In genomic region chr9:110729841-110730240, GRCm38 (mm10) we compare ENCODE assay signal across 9 mouse cellular contexts. TPM values are rescaled to one million over a fixed set of nuclear protein-coding genes. Genes with fewer than 3 reads are reported as not detected.
DNase-seq lines count a peak whose midpoint lies in the region; ATAC-seq and TF ChIP-seq lines count a peak whose summit lies in the region.
"Had no signal": no experiment of that assay in that cellular context is flagged by ENCODE, and none has a peak within 500 bp of the region (broad histone marks: within the 10 kb centered on the region; RNA-seq: fewer than 3 reads in every experiment).

No protein-coding gene starts in this region.

- in situ Hi-C loops in CH12.LX (cut with MboI; ENCODE audit: low pct_ligation_motif_present, low pct_unique_long_range_greater_than_20kb, low sequenced_read_pairs): loop anchor here (5.0 kb wide), 1 partner anchor 147 kb away; the partner anchor contains the start of gene Als2cl

- DNase-seq in cerebellum, adult 18-20 months: peak; percentile 41 to 48
- no peak for DNase-seq in cerebellum, adult 9-10 months
- no peak for DNase-seq in kidney, adult 2 months
- peak; percentile 42 for DNase-seq in CH12.LX (ENCODE audit: extremely low read depth)
- peak; percentile 76 for DNase-seq in induced T-regulatory cell, adult 2 months (ENCODE audit: low read depth)
- peak; percentile 13 to 30 for DNase-seq in spleen, postnatal 36 days (ENCODE audit: low spot score in 2 of 2)
- no peak for DNase-seq in Muller cell, postnatal 12 days (ENCODE audit: inconsistent ontology term)

- H3K27me3 ChIP-seq in kidney, adult 2 months (replicated peaks; ENCODE audit: control insufficient read depth, insufficient read depth, low read length): no peaks in the 10 kb centered on the region
- H3K27me3 ChIP-seq in kidney, embryonic 16.5 days (ENCODE audit: insufficient read depth, low read length): peaks cover 13% of the 10 kb centered on the region; the same call in 1 of the 2 replicates
- peaks cover 26% of the 10 kb centered on the region for H3K27me3 ChIP-seq in CH12.LX (replicated peaks)

- H3K9me3 ChIP-seq in kidney, embryonic 16.5 days (ENCODE audit: low read length): no peaks in the 10 kb centered on the region
- no peaks in the 10 kb centered on the region for H3K9me3 ChIP-seq in CH12.LX (replicated peaks; ENCODE audit: low read length)

- H3K27ac ChIP-seq in kidney, adult 2 months (ENCODE audit: insufficient read depth, low read depth, low read length): no peak overlapping the region
- H3K27ac ChIP-seq in kidney, embryonic 16.5 days (ENCODE audit: low read length): no peak overlapping the region
- no peak overlapping the region for H3K27ac ChIP-seq in CH12.LX (ENCODE audit: insufficient read depth, low read depth)
- H3K27ac ChIP-seq: macrophage had no signal

- peak; percentile 36 for TF ChIP-seq RAD21 in CH12.LX (IDR thresholded peaks at IDR 0.05; ENCODE audit: low read depth, low read length)

- H3K9ac ChIP-seq in kidney, embryonic 16.5 days (replicated peaks; ENCODE audit: low read length): no peak overlapping the region
- H3K9ac ChIP-seq in CH12.LX (ENCODE audit: insufficient read depth, low read depth): no peak overlapping the region

- TF ChIP-seq EP300 in CH12.LX (IDR thresholded peaks at IDR 0.05; ENCODE audit: low read length): no peak

- no peak overlapping the region for H3K4me3 ChIP-seq in kidney, adult 2 months (ENCODE audit: insufficient read depth, low read depth, low read length)
- H3K4me3 ChIP-seq in kidney, embryonic 16.5 days (ENCODE audit: low read length): no peak overlapping the region
- H3K4me3 ChIP-seq in CH12.LX (replicated peaks in 1 of 3; ENCODE audit: low read depth in 2 of 3, low read length in 2 of 3, poor library complexity in 1 of 3): no peak overlapping the region

- TF ChIP-seq POLR2A in kidney, adult 2 months (IDR thresholded peaks at IDR 0.05; ENCODE audit: low read depth, low read length): no peak
- TF ChIP-seq POLR2A in CH12.LX (IDR thresholded peaks at IDR 0.05; ENCODE audit: low read depth, low read length): no peak

- dilution Hi-C loops in CH12.LX (cut with MboI; ENCODE audit: extremely low pct_ligation_motif_present, extremely low pct_unique_long_range_greater_than_20kb, low sequenced_read_pairs): no loop called here

- TF ChIP-seq CTCF in kidney, adult 2 months (conservative IDR thresholded peaks at IDR 0.05; ENCODE audit: insufficient read depth, insufficient read length, low read depth, low read length): peak; percentile 65
- TF ChIP-seq CTCF in CH12.LX (conservative IDR thresholded peaks at IDR 0.05 in 1 of 2, IDR thresholded peaks at IDR 0.05 in 1 of 2; ENCODE audit: low read depth in 2 of 2, low read length in 2 of 2): peak; percentile 55 to 78

- no peaks in the 10 kb centered on the region for H3K79me2 ChIP-seq in CH12.LX (replicated peaks; ENCODE audit: control insufficient read depth, extremely low read depth, insufficient read depth, poor library complexity, severe bottlenecking)

- peaks cover 1% of the 10 kb centered on the region; the same call in 1 of the 2 replicates for H3K36me3 ChIP-seq in kidney, adult 2 months (ENCODE audit: control insufficient read depth, insufficient read depth, low read length)
- no peaks in the 10 kb centered on the region; the same call in none of the 2 replicates for H3K36me3 ChIP-seq in kidney, embryonic 16.5 days (ENCODE audit: insufficient read depth, low read length)
- peaks cover 0 to 3% of the 10 kb centered on the region in 2 experiments for H3K36me3 ChIP-seq in CH12.LX (replicated peaks in 1 of 2; ENCODE audit: control insufficient read depth in 1 of 2, insufficient read depth in 1 of 2, low read length in 1 of 2)

- WGBS in kidney, adult 2 months: 28% methylated on average over 8 of the region's 8 CpGs
- WGBS in kidney, embryonic 16.5 days: 15% methylated on average over 8 of the region's 8 CpGs

- no peak for ATAC-seq in kidney, embryonic 16.5 days (ENCODE audit: low FRiP score, low TSS enrichment)

- H3K4me1 ChIP-seq in kidney, adult 2 months (ENCODE audit: control insufficient read depth, insufficient read depth, low read length): peaks cover 20% of the 10 kb centered on the region; the same call in 1 of the 2 replicates
- peaks cover 52% of the 10 kb centered on the region for H3K4me1 ChIP-seq in kidney, embryonic 16.5 days (ENCODE audit: insufficient read depth, low read length)
- peaks cover 9 to 36% of the 10 kb centered on the region in 2 experiments for H3K4me1 ChIP-seq in CH12.LX (ENCODE audit: control insufficient read depth in 1 of 2, insufficient read depth in 2 of 2)

- H3K4me2 ChIP-seq in kidney, embryonic 16.5 days (replicated peaks; ENCODE audit: low read depth, low read length): no peak overlapping the region
- H3K4me2 ChIP-seq in CH12.LX (ENCODE audit: insufficient read depth, low read depth, poor library complexity, severe bottlenecking): no peak overlapping the region

TF ChIP-seq in CH12.LX, 34 proteins besides CTCF, POLR2A, EP300 and RAD21:
- TF ChIP-seq ZMIZ1 (IDR thresholded peaks at IDR 0.05; ENCODE audit: low read depth, low read length) (no peak), SMC3 (IDR thresholded peaks at IDR 0.05; ENCODE audit: low read depth, low read length) (peak; percentile 86)
TF ChIP-seq in CH12.LX: peak in this region for 1.

RNA-seq across cellular contexts. Expression of gene Myl3, which starts 11.8 kb away (rescaled TPM):
- 1.6 and 11.5 TPM in 2 replicates for polyA plus RNA-seq in kidney, adult 2 months (2012; rRNA removed)
- 1.5 and 3.6 TPM in 2 replicates for polyA plus RNA-seq in kidney, embryonic 16.5 days (2015; fragmentation: Nextera tagmentation; extraction: Ambion mirVana)
- total RNA-seq in CH12.LX (2012; rRNA removed): not detected in 2 replicates
- not detected in 2 replicates for total RNA-seq in CH12.LX (2014; rRNA removed)
- not detected in 2 replicates for polyA plus RNA-seq in CH12.LX (2012; ENCODE audit: insufficient read length, low read depth)
- polyA plus RNA-seq: macrophage had no signal

RNA-seq across cellular contexts. Expression of gene Pth1r, which starts 17.1 kb away (rescaled TPM):
- 740 and 847 TPM in 2 replicates for polyA plus RNA-seq in kidney, adult 2 months (2012; rRNA removed)
- 98.8 and 108 TPM in 2 replicates for polyA plus RNA-seq in kidney, embryonic 16.5 days (2015; fragmentation: Nextera tagmentation; extraction: Ambion mirVana)
- total RNA-seq in CH12.LX (2012; rRNA removed) (0.34 and 0.76 TPM in 2 replicates), CH12.LX (2014; rRNA removed) (not detected in 2 replicates)
- 0.10 and 0.35 TPM in 2 replicates for polyA plus RNA-seq in CH12.LX (2012; ENCODE audit: insufficient read length, low read depth)

Comparison
In these comparisons a context has a peak if more than half of its experiments do, and no peak if none do; other contexts are left out.
1. DNase-seq: peak in cerebellum, adult 18-20 months (2 of 2), CH12.LX (single experiment), induced T-regulatory cell, adult 2 months (single experiment) and spleen, postnatal 36 days (2 of 2); none in cerebellum, adult 9-10 months (single experiment), kidney, adult 2 months (single experiment) and Muller cell, postnatal 12 days (single experiment).
2. RNA of gene Pth1r, which starts 17.1 kb away (polyA plus RNA-seq): 740 to 847 TPM in kidney, adult 2 months and 98.8 to 108 TPM in kidney, embryonic 16.5 days; 0.10 to 0.35 TPM in CH12.LX; every median in the first group is over 10 times any median in the second.